Mouse (Mus musculus): ENCODE results near the gene Gm43552.

- TF ChIP-seq EP300 (IDR thresholded peaks at IDR 0.05; ENCODE audit: insufficient read depth, low read depth, low read length) = no peak
- peak; percentile 64 for TF ChIP-seq POLR2A (IDR thresholded peaks at IDR 0.05; ENCODE audit: insufficient read depth, low read length)
These were observed 57.2 kb downstream of the Gm43552 start for GRCm38 (mm10) chr5:65435363-65435805.

All from ES-Bruce4 (cell line).